Mouse (Mus musculus) lung, postnatal 4 days (tissue): ENCODE results near the gene Mindy1.

Experiments used
- DNase-seq, 2 experiments: peaks; one replicate each; pipeline ENCODE4 v3.0.0; 2021

Mindy1 gene

DNA sequence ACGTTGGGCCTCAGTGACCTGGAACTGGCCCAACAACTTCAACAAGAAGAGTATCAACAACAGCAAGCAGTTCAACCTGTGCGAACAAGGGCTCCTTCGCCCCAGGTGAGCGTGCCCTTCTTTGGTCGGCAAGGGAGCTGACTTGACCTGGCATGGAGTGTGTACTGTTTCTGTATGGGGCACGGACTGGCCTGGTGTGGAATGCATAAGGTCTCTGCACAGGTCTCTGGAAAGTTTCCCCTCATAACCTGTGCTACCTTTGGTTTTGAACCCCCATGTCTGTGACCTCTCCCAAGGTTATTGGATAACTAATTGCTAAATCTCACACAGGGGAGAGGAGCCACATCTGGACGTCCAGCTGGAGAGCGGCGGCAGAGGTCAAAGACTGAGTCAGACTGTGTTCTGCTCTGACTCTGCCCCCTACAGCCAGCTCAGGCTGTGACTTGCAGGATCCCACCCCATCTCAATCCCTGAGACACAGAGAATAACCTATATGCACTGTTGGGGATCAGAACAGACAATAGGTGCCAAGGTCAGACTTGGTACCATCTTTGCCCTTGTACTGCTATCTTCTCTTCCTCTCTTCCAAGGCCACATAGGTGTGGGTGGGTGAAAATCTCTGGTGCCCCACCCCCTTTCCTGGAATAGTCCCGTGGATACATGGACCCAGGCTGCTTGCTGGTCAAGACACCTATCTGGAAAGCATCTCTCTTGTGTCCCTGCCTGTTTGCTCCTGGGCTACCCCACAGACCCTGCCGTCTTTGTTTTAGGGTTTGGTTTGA lies 14.4 kb downstream of the Mindy1 start:
- DNase-seq: no peak

DNA sequence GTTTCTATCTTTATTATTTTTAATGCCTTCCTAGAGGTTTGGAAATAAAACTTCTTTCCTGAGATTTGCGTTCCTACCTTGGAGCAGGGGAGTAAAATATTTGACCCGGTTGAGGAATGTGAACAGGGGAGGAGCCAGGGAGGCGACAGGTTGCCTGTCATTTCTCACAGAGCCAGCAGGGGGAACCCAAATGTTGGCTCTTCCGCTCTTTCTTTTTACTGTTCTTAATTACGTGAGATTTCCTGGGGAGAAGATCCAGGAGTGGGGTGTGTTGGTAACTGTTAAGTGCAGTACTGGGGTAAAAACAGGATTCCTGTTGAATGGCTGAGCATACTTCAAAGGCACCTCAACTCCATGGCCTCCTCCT lies 14.9 kb downstream of the Mindy1 start:
- peak; percentile 57 to 72 for DNase-seq

DNA sequence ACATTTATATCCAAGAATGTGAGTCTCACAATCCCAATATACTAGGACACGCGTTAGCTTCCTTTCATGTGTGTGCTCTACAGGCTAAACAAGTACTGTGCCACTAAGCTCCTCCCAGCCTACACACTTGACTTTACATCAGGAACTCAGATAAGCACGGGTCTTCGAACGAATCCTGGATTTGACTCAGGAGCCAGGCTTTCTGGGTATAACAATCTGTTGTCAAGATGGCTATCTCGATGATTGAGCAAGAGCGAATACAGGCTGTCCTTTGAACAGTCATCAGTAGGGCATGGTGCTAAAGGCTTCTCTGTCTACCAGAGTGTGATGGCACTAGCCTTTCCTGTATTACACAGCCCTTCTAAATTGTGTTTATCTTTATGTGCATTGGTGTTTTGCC lies 16.9 kb downstream of the Mindy1 start:
- no peak for DNase-seq

GRCm38 (mm10) chr3:95301204-95301796 lies 20.2 kb downstream of the Mindy1 start:
- no peak for DNase-seq

GRCm38 (mm10) chr3:95306244-95306643 lies 25.1 kb downstream of the Mindy1 start:
- DNase-seq: peak in 1 of 2 experiments; percentile 5

- no peak for DNase-seq
Measured at GRCm38 (mm10) chr3:95307100-95307499, 26.0 kb downstream of the Mindy1 start, which contains the start of gene Anxa9. Anxa9 (minus strand) TSS chr3:95307176.

GRCm38 (mm10) chr3:95310496-95310895 lies 29.4 kb downstream of the Mindy1 start:
- no peak for DNase-seq

- peak; percentile 49 to 78 for DNase-seq
Measured at GRCm38 (mm10) chr3:95310968-95311882, 30.1 kb downstream of the Mindy1 start.

GRCm38 (mm10) chr3:95312623-95313022 lies 31.5 kb downstream of the Mindy1 start:
- peak; percentile 34 to 46 for DNase-seq

GRCm38 (mm10) chr3:95313476-95313875 lies 32.3 kb downstream of the Mindy1 start:
- no peak for DNase-seq

DNA sequence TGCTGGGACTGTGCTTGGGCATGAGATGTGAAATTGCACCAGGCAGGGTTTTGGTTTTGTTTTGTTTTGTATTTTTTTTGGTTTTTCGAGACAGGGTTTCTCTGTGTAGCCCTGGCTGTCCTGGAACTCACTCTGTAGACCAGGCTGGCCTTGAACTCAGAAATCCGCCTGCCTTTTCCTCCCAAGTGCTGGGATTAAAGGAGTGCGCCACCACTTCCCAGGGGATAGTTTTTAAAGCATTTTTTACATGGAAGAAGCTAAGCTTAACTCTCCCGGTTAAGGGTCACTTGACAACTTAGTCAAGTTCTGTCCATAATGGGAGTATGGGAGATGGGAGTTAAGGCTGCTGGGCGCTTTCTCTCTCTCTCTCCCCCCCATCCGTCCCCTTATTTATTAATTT lies 32.9 kb downstream of the Mindy1 start:
- DNase-seq: no peak

DNA sequence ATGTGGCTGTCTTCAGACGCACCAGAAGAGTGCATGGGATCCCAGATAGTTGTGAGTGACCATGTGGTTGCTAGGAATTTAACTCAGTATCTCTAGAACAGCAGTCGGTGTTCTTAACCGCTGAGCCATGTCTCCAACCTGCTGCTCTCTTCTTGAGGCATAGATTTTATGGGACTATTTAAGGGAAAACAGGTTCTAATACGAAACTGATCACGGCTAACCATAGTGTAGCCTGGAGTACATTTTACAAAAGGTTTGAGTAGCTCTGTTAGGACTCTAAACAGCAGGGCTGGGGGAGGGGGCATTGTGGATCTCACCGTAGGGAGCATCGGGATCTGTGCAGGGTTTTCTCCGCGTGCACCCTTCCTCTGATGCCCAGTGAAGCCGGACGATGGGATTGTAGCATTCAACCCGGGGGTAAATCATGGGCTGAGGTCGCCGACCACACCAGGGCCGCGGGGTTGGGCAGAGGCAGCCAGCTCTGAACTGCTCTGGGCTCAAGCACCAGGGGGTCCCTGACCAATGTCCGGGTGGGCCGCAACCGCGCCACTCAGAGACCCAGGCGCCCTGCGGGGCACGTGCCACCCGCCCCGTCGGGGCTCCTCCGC lies 33.4 kb downstream of the Mindy1 start, which contains the start of gene Cers2:
Gene Cers2 (plus strand): TSS at position 306 of the 608 bp plus-strand sequence.
- no peak for DNase-seq

DNA sequence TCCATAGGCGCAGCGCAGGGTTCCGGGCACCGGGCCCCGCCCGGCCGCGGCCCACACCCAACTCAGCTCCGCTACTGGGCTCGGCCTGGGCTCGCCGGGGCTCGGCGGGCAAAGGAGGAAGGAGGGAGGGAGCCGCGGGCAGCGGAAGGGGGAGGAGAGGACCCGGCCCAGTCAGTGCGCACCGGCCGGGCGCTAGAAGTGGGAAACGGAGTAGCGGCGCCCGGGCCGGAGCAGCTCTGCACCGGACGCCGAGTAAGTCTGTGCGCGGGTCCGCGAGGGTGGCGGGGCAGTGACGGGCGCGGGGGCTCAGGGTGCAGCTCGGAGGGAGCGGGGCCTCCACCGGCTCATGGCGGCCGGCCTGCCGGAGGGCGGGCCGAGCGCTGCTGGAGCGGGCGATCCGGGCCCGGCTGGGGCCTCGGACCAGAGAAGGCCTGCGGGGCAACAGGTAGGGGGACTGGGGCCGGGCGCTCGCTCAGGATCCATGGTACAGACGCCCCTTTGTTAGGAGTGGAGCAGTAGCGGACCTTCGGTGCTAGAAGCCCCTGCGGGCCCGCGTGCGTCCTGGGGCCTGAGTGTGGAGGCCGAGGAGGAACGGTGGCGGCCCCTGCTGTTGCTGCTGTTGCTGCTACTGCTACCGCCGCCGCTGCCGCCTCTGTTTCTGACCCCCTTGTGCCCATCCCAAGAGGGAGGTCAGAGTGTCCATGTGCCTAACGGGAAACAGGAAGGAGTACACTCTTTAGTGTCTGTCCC lies 34.1 kb downstream of the Mindy1 start:
- DNase-seq: peak; percentile 96

DNA sequence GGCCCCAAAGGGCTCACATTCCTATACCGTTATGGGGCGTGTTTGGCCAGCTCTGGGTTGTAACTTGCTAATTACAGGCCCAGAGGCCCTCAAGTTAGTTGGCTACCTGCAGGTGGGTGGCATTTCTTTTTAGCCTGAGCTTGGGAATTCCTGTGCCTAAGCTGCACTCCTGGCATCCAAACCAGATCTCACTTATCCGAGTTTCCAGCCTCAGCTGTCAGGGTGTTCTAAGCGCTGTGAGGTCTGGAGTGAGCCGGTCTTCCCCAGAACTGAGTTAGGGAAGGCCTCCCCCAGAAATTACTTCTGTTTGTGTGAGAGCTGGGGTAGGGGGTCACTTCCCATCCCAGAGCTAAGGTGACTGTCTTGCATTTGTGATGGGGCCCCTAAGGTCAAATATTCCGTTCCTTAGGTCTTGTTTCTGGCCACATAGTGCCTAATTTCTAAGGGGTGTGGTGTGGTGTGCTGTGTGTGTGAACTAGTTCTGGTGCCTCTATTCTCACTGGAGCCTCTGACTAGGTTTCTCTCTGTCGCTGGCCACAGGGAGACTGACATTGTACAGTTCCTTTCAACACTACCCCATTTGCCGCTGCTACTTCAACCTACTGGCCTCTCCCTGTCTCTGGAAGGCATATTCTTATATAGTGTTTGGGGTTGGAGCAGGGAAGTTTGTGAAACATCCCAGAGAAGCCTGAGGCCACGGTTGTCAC lies 34.9 kb downstream of the Mindy1 start:
- no peak for DNase-seq

DNA sequence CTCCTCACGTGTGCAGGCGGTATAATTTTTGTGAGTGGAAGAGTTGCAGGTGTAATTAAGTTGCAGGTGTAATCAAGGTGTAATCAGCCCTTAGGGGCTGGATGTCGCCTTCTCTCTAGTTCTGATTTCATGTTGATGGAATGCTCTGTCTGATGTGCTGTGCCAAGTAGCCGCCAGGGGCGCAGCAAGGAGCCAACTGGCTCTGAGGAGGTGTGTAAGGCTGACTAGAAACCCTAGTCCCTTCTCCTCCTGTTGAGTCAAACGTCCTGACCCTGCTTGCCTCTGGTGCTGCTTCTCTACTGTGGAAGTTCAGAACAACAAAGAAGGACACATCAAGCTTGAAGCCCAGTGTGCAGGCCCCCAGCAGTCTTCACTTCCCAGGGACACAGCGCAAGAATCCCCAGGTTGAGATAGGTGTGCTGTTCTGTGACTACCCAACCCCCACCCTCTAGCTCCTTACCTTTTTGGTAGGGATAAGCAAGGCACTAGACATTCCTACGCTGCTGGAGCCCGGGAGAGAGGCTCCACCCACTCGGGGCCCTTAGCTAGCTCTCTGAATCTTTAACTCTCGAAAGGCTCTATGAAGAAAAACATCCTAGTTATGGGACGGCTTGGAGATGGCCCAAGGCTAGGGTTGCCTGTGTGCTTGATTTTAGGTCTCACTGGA lies 36.4 kb downstream of the Mindy1 start:
- DNase-seq: peak; percentile 82 to 88

- DNase-seq: peak; percentile 76 to 87
Measured at GRCm38 (mm10) chr3:95318548-95318947, 37.4 kb downstream of the Mindy1 start.

GRCm38 (mm10) chr3:95319110-95319509 lies 38.0 kb downstream of the Mindy1 start:
- no peak for DNase-seq

DNA sequence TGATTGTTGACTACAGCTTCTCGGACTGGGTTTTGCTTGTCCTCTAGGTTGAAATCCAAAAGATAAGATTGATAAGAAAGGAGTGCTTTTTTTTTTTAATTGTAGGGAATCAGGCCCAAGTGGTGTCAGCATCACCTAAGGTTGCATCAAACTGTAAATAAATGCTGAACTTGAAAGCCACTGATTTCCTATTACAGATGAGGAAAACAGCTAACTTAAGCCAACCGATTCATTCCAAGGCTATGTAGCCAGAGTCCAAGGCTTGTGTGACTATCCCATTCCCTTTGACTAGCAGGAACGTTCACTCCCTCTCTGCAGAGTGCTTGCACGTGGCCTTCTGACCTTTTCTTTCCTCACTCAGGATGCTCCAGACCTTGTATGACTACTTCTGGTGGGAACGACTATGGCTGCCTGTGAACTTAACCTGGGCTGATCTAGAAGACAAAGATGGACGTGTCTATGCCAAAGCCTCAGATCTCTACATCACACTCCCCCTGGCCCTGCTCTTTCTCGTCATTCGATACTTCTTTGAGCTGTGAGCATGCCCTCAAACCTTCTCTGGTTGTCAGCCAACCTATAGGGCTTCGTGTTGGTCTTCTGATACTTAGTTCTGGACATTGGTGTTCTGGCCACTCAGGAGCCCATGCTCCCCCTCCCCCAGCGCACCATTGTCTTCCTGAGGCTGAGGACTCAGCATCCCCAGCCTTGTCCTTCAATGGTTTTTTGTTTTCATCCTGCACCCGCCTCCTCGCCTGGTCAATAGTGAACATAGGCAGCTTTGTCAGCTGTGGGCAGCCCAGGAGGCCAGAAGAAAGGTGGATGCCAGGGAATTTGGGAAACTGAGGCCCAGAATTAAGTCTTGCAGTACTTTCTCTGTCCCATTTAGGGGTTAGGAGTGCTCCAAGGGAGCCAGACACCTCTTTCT lies 38.8 kb downstream of the Mindy1 start:
- no peak for DNase-seq

DNA sequence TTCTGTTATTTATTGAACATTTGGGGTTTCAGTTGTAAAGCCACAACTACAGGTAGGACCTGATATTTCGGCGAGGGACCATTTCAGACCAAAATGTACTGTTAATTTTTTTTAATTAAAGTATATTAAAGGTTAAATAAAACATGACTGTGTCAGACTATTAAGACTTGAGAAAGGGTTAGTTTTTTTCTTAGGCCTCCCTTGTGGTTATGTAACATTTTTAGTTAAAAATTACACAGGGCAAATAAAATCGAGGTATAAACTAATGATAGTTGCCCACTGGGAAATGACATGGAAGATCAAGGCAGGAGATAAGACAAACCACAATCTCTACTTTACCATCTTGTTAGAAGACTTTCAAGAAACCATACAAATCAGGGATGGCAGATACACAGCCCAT lies 42.3 kb downstream of the Mindy1 start:
- no peak for DNase-seq
